Mouse (Mus musculus): ENCODE data around the gene Bbs7. TPM values are rescaled to one million over a fixed set of nuclear protein-coding genes. Genes with fewer than 3 reads are reported as not detected.
A peak's percentile ranks its signal among the peaks of the same experiment; 100 is the strongest.

Bbs7 gene
- total and polyA plus RNA-seq, 2 experiments: 0.65 to 6.1 TPM

DNA sequence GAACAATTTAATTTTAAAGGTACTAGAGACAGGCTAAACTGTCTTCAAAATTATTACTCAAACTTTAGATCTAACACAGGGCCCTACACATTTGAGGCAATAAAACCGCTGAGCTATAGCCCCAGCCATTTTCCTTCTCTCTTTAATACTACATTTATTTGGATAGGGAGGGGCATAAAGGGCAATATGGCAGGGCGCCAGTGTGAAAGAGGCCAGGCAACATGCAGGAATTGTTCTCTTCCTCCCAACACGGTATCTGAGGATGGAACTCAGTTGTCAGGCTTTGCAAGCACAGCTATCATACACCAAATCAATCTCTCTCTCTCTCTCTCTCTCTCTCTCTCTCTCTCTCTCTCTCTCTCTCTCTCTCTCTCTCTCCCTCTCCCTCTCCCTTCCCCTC is 14.5 kb downstream of the Bbs7 start:
- H3K36me3 ChIP-seq (ENCODE audit: control insufficient read depth, insufficient read depth, low read length): peaks cover 15% of the 10 kb centered on the region; the same call in 1 of the 2 replicates
- no peaks in the 10 kb centered on the region for H3K27me3 ChIP-seq (ENCODE audit: control insufficient read depth, insufficient read depth, low read length)
- 73% methylated on average over 3 of the region's 3 CpGs for WGBS
- H3K4me1 ChIP-seq (ENCODE audit: control insufficient read depth, insufficient read depth, low read length): no peaks in the 10 kb centered on the region
- no peak overlapping the region for H3K9ac ChIP-seq (ENCODE audit: low read depth, low read length)
- no peak for DNase-seq (ENCODE audit: extremely low read depth, low read depth, low spot score)
- no peak overlapping the region for H3K27ac ChIP-seq (replicated peaks; ENCODE audit: insufficient read depth, low read depth, low read length)
- no peak overlapping the region for H3K4me3 ChIP-seq (ENCODE audit: insufficient read depth, low read depth, low read length)
- no peaks in the 10 kb centered on the region for H3K79me2 ChIP-seq (ENCODE audit: control insufficient read depth, insufficient read depth, low read length)
- TF ChIP-seq POLR2A (IDR thresholded peaks at IDR 0.05; ENCODE audit: extremely low read depth, insufficient read depth, low read length): no peak
- no peak for TF ChIP-seq CTCF (IDR thresholded peaks at IDR 0.05; ENCODE audit: low read depth, low read length)

DNA sequence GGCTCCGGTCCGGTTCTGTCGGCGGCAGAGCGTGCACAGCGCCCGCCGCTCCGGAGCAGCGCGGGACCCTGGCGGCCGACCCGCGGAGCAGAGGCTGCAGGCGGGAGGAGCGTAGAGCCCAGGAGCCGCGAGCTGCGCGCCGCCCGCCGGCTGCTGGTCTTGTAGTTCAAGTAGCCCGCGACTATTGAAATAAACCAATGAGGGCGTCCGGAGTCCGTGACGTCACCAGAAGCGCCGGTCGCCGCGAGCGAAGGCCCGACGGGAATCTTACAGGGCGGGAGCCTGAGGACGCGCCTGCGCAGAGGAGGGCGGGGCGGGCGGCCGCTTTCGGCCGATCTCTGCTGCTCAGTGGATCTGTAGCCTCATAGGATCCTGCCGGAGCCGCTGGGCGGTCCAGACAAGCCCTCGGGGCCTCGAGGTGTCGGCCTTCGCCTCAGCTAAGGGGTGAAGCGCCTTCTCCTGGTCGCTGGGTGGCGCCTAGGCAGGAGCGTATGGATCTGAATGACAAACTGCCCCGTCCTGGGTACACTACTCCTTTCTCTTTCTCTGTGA is 41.4 kb downstream of the Bbs7 start, which contains the start of gene Ccna2:
Gene Ccna2 (minus strand): TSS at position 324 of the 552 bp plus-strand sequence.
- TF ChIP-seq CTCF (IDR thresholded peaks at IDR 0.05; ENCODE audit: low read depth, low read length) (peak; percentile 78), POLR2A (IDR thresholded peaks at IDR 0.05; ENCODE audit: extremely low read depth, insufficient read depth, low read length) (no peak)
- Histone ChIP-seq H3K27me3 (ENCODE audit: control insufficient read depth, insufficient read depth, low read length) (no peaks in the 10 kb centered on the region), H3K79me2 (ENCODE audit: control insufficient read depth, insufficient read depth, low read length) (peaks cover 5% of the 10 kb centered on the region; the same call in 1 of the 2 replicates), H3K36me3 (ENCODE audit: control insufficient read depth, insufficient read depth, low read length) (peaks cover 2% of the 10 kb centered on the region; the same call in 1 of the 2 replicates), H3K4me1 (ENCODE audit: control insufficient read depth, insufficient read depth, low read length) (peaks cover 3% of the 10 kb centered on the region; the same call in 1 of the 2 replicates), H3K27ac (replicated peaks; ENCODE audit: insufficient read depth, low read depth, low read length) (no peak within 1 kb of the TSS), H3K4me3 (ENCODE audit: insufficient read depth, low read depth, low read length) (peak within 1 kb of the TSS; percentile 67), H3K9ac (ENCODE audit: low read depth, low read length) (peak within 1 kb of the TSS; percentile 30; the same call in 1 of the 2 replicates)
- WGBS: under 1% methylated on average over 60 of the region's 60 CpGs
- DNase-seq (ENCODE audit: extremely low read depth, low read depth, low spot score): peak; percentile 91

- no peak for TF ChIP-seq CTCF (IDR thresholded peaks at IDR 0.05; ENCODE audit: low read depth, low read length)
- TF ChIP-seq POLR2A (IDR thresholded peaks at IDR 0.05; ENCODE audit: extremely low read depth, insufficient read depth, low read length): no peak
- Histone ChIP-seq H3K4me1 (ENCODE audit: control insufficient read depth, insufficient read depth, low read length) (peaks cover 3% of the 10 kb centered on the region; the same call in 1 of the 2 replicates), H3K79me2 (ENCODE audit: control insufficient read depth, insufficient read depth, low read length) (peaks cover 5% of the 10 kb centered on the region; the same call in 1 of the 2 replicates), H3K4me3 (ENCODE audit: insufficient read depth, low read depth, low read length) (peak overlapping the region; percentile 67), H3K36me3 (ENCODE audit: control insufficient read depth, insufficient read depth, low read length) (peaks cover 6% of the 10 kb centered on the region; the same call in 1 of the 2 replicates), H3K27ac (replicated peaks; ENCODE audit: insufficient read depth, low read depth, low read length) (no peak overlapping the region), H3K9ac (ENCODE audit: low read depth, low read length) (peak overlapping the region; percentile 30; the same call in 1 of the 2 replicates), H3K27me3 (ENCODE audit: control insufficient read depth, insufficient read depth, low read length) (no peaks in the 10 kb centered on the region)
- under 1% methylated on average over 46 of the region's 46 CpGs for WGBS
- no peak for DNase-seq (ENCODE audit: extremely low read depth, low read depth, low spot score)
These were observed 41.9 kb downstream of the Bbs7 start for GRCm38 (mm10) chr3:36571361-36571826.

DNA sequence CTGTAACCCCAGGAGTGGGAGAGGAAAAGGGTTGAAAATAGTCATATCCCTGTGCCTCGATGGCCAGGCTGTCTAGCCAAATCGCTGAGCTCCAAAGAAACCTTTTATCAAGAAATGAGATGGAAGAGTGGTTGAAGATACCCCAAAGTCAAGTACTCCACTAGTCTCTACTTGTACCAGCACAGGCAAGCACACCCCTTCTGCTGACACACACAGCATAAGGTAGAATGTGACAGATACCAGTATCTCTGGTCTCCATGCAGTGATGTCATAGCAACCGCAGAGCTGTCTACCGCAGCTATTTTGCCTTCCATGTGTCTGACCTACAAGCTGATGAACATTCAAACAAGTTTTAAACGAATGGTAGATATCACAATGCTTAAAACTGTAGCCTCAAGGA is 43.4 kb downstream of the Bbs7 start:
- DNase-seq (ENCODE audit: extremely low read depth, low read depth, low spot score): no peak
- Histone ChIP-seq H3K4me1 (ENCODE audit: control insufficient read depth, insufficient read depth, low read length) (peaks cover 3% of the 10 kb centered on the region; the same call in 1 of the 2 replicates), H3K36me3 (ENCODE audit: control insufficient read depth, insufficient read depth, low read length) (peaks cover 12% of the 10 kb centered on the region), H3K27me3 (ENCODE audit: control insufficient read depth, insufficient read depth, low read length) (no peaks in the 10 kb centered on the region), H3K9ac (ENCODE audit: low read depth, low read length) (no peak overlapping the region), H3K27ac (replicated peaks; ENCODE audit: insufficient read depth, low read depth, low read length) (no peak overlapping the region), H3K4me3 (ENCODE audit: insufficient read depth, low read depth, low read length) (no peak overlapping the region), H3K79me2 (ENCODE audit: control insufficient read depth, insufficient read depth, low read length) (peaks cover 5% of the 10 kb centered on the region; the same call in 1 of the 2 replicates)
- TF ChIP-seq CTCF (IDR thresholded peaks at IDR 0.05; ENCODE audit: low read depth, low read length): no peak
- TF ChIP-seq POLR2A (IDR thresholded peaks at IDR 0.05; ENCODE audit: extremely low read depth, insufficient read depth, low read length): no peak
- WGBS: 77% methylated on average over 5 of the region's 5 CpGs

DNA sequence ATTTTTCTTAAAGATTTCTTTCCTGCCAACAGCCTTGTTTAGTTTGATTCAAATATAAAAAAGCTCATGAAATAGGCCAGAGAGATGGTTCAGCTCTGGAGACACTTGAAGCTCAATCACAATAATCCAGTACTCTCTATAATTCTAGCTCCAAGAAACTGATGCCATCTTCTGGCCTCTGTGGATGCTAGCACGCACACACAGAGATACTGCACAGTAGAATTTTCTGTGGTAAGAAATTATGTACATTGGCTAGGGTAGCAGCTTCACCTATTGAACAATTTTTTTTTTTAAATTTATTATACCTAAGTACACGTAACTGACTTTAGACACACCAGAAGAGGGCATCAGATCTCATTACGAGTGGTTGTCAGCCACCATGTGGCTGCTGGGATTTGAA is 49.6 kb downstream of the Bbs7 start:
- WGBS: 95% methylated on average over 3 of the region's 3 CpGs
- H3K4me3 ChIP-seq (ENCODE audit: insufficient read depth, low read depth, low read length): no peak overlapping the region

GRCm38 (mm10) chr3:36559606-36560005 is 53.7 kb downstream of the Bbs7 start:
- H3K36me3 ChIP-seq (ENCODE audit: control insufficient read depth, insufficient read depth, low read length): peaks cover 56% of the 10 kb centered on the region
- WGBS: 85% methylated on average over 4 of the region's 4 CpGs

More for the DNA sequence above, 49.6 kb downstream of the Bbs7 start:
- H3K27me3 ChIP-seq (ENCODE audit: control insufficient read depth, insufficient read depth, low read length): no peaks in the 10 kb centered on the region
- no peaks in the 10 kb centered on the region for H3K4me1 ChIP-seq (ENCODE audit: control insufficient read depth, insufficient read depth, low read length)
- H3K9ac ChIP-seq (ENCODE audit: low read depth, low read length): no peak overlapping the region
- no peak overlapping the region for H3K27ac ChIP-seq (replicated peaks; ENCODE audit: insufficient read depth, low read depth, low read length)
- no peak for TF ChIP-seq CTCF (IDR thresholded peaks at IDR 0.05; ENCODE audit: low read depth, low read length)
- no peak for TF ChIP-seq POLR2A (IDR thresholded peaks at IDR 0.05; ENCODE audit: extremely low read depth, insufficient read depth, low read length)
- no peaks in the 10 kb centered on the region for H3K79me2 ChIP-seq (ENCODE audit: control insufficient read depth, insufficient read depth, low read length)
- H3K36me3 ChIP-seq (ENCODE audit: control insufficient read depth, insufficient read depth, low read length): peaks cover 45% of the 10 kb centered on the region
- no peak for DNase-seq (ENCODE audit: extremely low read depth, low read depth, low spot score)

More at GRCm38 (mm10) chr3:36559606-36560005, 53.7 kb downstream of the Bbs7 start:
- Histone ChIP-seq H3K79me2 (ENCODE audit: control insufficient read depth, insufficient read depth, low read length) (no peaks in the 10 kb centered on the region), H3K27ac (replicated peaks; ENCODE audit: insufficient read depth, low read depth, low read length) (no peak overlapping the region), H3K4me1 (ENCODE audit: control insufficient read depth, insufficient read depth, low read length) (no peaks in the 10 kb centered on the region), H3K27me3 (ENCODE audit: control insufficient read depth, insufficient read depth, low read length) (no peaks in the 10 kb centered on the region), H3K9ac (ENCODE audit: low read depth, low read length) (no peak overlapping the region), H3K4me3 (ENCODE audit: insufficient read depth, low read depth, low read length) (no peak overlapping the region)
- DNase-seq (ENCODE audit: extremely low read depth, low read depth, low spot score): no peak
- no peak for TF ChIP-seq CTCF (IDR thresholded peaks at IDR 0.05; ENCODE audit: low read depth, low read length)
